Mouse (Mus musculus) lung, postnatal 0 days (tissue): ENCODE data around the gene Npas1.
A peak's percentile ranks its signal among the peaks of the same experiment; 100 is the strongest.

Experiments used
- CTCF ChIP-seq: IDR thresholded peaks from 2 replicates; pipeline ENCODE4 v1.5.1; 2016; ENCODE audit warnings: antibody characterized with exemption, mild to moderate bottlenecking
- EP300 ChIP-seq: IDR thresholded peaks from 2 replicates; pipeline ENCODE4 v1.6.1; 2016; ENCODE audit warnings: antibody characterized with exemption, mild to moderate bottlenecking, control low read depth

DNA sequence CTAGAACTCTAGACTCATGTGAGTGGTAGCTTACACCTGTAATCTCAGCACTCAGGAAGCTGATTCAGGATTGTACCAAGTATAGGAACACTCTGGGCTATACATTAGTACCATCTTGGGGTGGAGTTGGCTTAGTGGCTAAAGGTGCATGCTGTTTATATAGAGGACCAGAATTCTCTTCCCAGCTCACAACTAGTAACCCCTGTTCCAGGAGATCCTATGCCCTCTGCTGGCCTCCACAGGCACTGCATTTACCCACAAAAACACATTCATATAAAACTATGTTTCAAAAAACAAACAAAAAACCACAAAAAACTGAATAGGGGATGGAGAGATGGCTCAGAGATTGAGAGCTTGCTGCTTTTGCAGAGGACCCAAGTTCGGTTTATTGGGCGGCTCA, 15.8 kb upstream of the Npas1 start:
- TF ChIP-seq CTCF (peak; percentile 72), EP300 (no peak)
